Mouse (Mus musculus): Measurements from ENCODE around the gene Dstyk. TPM values are rescaled to one million over a fixed set of nuclear protein-coding genes. Genes with fewer than 3 reads are reported as not detected.

Dstyk gene
- polyA plus RNA-seq, 1 experiment from 2014 or later, result 10.5 TPM

- WGBS, result 73% methylated on average over 7 of the region's 7 CpGs
- Histone ChIP-seq H3K4me3 (no peak overlapping the region), H3K9me3 (replicated peaks) (no peaks in the 10 kb centered on the region), H3K36me3 (ENCODE audit: poor library complexity, severe bottlenecking) (peaks cover 52% of the 10 kb centered on the region), H3K4me2 (no peak overlapping the region), H3K27ac (no peak overlapping the region), H3K4me1 (peaks cover 57% of the 10 kb centered on the region), H3K9ac (peak overlapping the region; percentile 23; the same call in 1 of the 2 replicates), H3K27me3 (no peaks in the 10 kb centered on the region)
- ATAC-seq, result no peak
Measured at GRCm38 (mm10) chr1:132377055-132377365, 40.3 kb upstream of the Dstyk start.

- Histone ChIP-seq H3K4me1 (peaks cover 50% of the 10 kb centered on the region), H3K36me3 (ENCODE audit: poor library complexity, severe bottlenecking) (peaks cover 53% of the 10 kb centered on the region), H3K27ac (no peak overlapping the region), H3K27me3 (no peaks in the 10 kb centered on the region), H3K9ac (no peak overlapping the region), H3K4me2 (no peak overlapping the region), H3K4me3 (no peak overlapping the region), H3K9me3 (replicated peaks) (no peaks in the 10 kb centered on the region)
- 84% methylated on average over 3 of the region's 3 CpGs for WGBS
- no peak for ATAC-seq
Measured at GRCm38 (mm10) chr1:132377811-132378210, 39.5 kb upstream of the Dstyk start.

- peaks cover 55% of the 10 kb centered on the region for H3K36me3 ChIP-seq (ENCODE audit: poor library complexity, severe bottlenecking)
- H3K4me3 ChIP-seq, result no peak overlapping the region
- 89% methylated on average over 27 of the region's 27 CpGs for WGBS
- H3K27me3 ChIP-seq, result no peaks in the 10 kb centered on the region
- H3K27ac ChIP-seq, result no peak overlapping the region
- no peak overlapping the region for H3K4me2 ChIP-seq
- no peaks in the 10 kb centered on the region for H3K9me3 ChIP-seq (replicated peaks)
- peaks cover 39% of the 10 kb centered on the region for H3K4me1 ChIP-seq
- no peak for ATAC-seq
- no peak overlapping the region for H3K9ac ChIP-seq
Measured at GRCm38 (mm10) chr1:132380550-132381100, 36.7 kb upstream of the Dstyk start.

GRCm38 (mm10) chr1:132381929-132382328, 35.4 kb upstream of the Dstyk start:
- 77% methylated on average over 10 of the region's 10 CpGs for WGBS
- H3K36me3 ChIP-seq (ENCODE audit: poor library complexity, severe bottlenecking), result peaks cover 50% of the 10 kb centered on the region
- H3K4me1 ChIP-seq, result peaks cover 40% of the 10 kb centered on the region

GRCm38 (mm10) chr1:132384001-132384554, 33.3 kb upstream of the Dstyk start:
- Histone ChIP-seq H3K4me2 (no peak overlapping the region), H3K9ac (no peak overlapping the region), H3K27me3 (no peaks in the 10 kb centered on the region), H3K4me3 (no peak overlapping the region), H3K4me1 (peaks cover 50% of the 10 kb centered on the region), H3K27ac (no peak overlapping the region), H3K36me3 (ENCODE audit: poor library complexity, severe bottlenecking) (peaks cover 29% of the 10 kb centered on the region), H3K9me3 (replicated peaks) (no peaks in the 10 kb centered on the region)
- no peak for ATAC-seq
- WGBS, result 90% methylated on average over 8 of the region's 8 CpGs

More at GRCm38 (mm10) chr1:132381929-132382328, 35.4 kb upstream of the Dstyk start:
- ATAC-seq, result no peak
- Histone ChIP-seq H3K27ac (no peak overlapping the region), H3K27me3 (no peaks in the 10 kb centered on the region), H3K4me2 (no peak overlapping the region), H3K4me3 (no peak overlapping the region), H3K9me3 (replicated peaks) (no peaks in the 10 kb centered on the region), H3K9ac (no peak overlapping the region)

- Histone ChIP-seq H3K9me3 (replicated peaks) (no peaks in the 10 kb centered on the region), H3K4me1 (peaks cover 62% of the 10 kb centered on the region), H3K27me3 (no peaks in the 10 kb centered on the region), H3K4me3 (no peak overlapping the region), H3K36me3 (ENCODE audit: poor library complexity, severe bottlenecking) (peaks cover 17% of the 10 kb centered on the region), H3K27ac (no peak overlapping the region), H3K4me2 (peak overlapping the region; percentile 12; the same call in 1 of the 2 replicates), H3K9ac (peak overlapping the region; percentile 26; the same call in 1 of the 2 replicates)
- 72% methylated on average over 14 of the region's 14 CpGs for WGBS
- ATAC-seq, result no peak
Measured at GRCm38 (mm10) chr1:132385266-132385665, 32.1 kb upstream of the Dstyk start.

GRCm38 (mm10) chr1:132385711-132386110, 31.6 kb upstream of the Dstyk start:
- Histone ChIP-seq H3K4me2 (no peak overlapping the region), H3K9ac (no peak overlapping the region), H3K27me3 (no peaks in the 10 kb centered on the region), H3K4me1 (peaks cover 67% of the 10 kb centered on the region), H3K4me3 (no peak overlapping the region), H3K27ac (no peak overlapping the region), H3K36me3 (ENCODE audit: poor library complexity, severe bottlenecking) (peaks cover 13% of the 10 kb centered on the region), H3K9me3 (replicated peaks) (no peaks in the 10 kb centered on the region)
- ATAC-seq, result no peak
- 90% methylated on average over 4 of the region's 4 CpGs for WGBS

GRCm38 (mm10) chr1:132386266-132386665, 31.1 kb upstream of the Dstyk start:
- Histone ChIP-seq H3K9me3 (replicated peaks) (no peaks in the 10 kb centered on the region), H3K4me3 (no peak overlapping the region), H3K4me1 (peaks cover 68% of the 10 kb centered on the region), H3K9ac (no peak overlapping the region), H3K36me3 (ENCODE audit: poor library complexity, severe bottlenecking) (peaks cover 8% of the 10 kb centered on the region), H3K27ac (no peak overlapping the region), H3K4me2 (no peak overlapping the region), H3K27me3 (no peaks in the 10 kb centered on the region)
- 77% methylated on average over 4 of the region's 4 CpGs for WGBS
- no peak for ATAC-seq

GRCm38 (mm10) chr1:132387943-132388342, 29.4 kb upstream of the Dstyk start:
- 41% methylated on average over 4 of the region's 4 CpGs for WGBS
- H3K4me2 ChIP-seq, result peak overlapping the region; percentile 87
- peak overlapping the region; percentile 53 for H3K27ac ChIP-seq
- ATAC-seq, result no peak
- H3K36me3 ChIP-seq (ENCODE audit: poor library complexity, severe bottlenecking), result 0 out of 2 replicates have a peak, but pooled peaks cover 3% of the 10 kb centered on the region
- peak overlapping the region; percentile 49 for H3K9ac ChIP-seq
- H3K9me3 ChIP-seq (replicated peaks), result no peaks in the 10 kb centered on the region
- H3K4me3 ChIP-seq, result peak overlapping the region; percentile 4; the same call in 1 of the 2 replicates
- H3K27me3 ChIP-seq, result no peaks in the 10 kb centered on the region
- peaks cover 78% of the 10 kb centered on the region for H3K4me1 ChIP-seq

GRCm38 (mm10) chr1:132388813-132389803, 28.2 kb upstream of the Dstyk start:
- H3K9ac ChIP-seq, result peak overlapping the region; percentile 89
- peak overlapping the region; percentile 69 for H3K4me3 ChIP-seq
- ATAC-seq, result no peak
- peak overlapping the region; percentile 87 for H3K4me2 ChIP-seq
- no peak overlapping the region for H3K27ac ChIP-seq
- no peaks in the 10 kb centered on the region for H3K9me3 ChIP-seq (replicated peaks)
- H3K36me3 ChIP-seq (ENCODE audit: poor library complexity, severe bottlenecking), result 0 out of 2 replicates have a peak, but pooled peaks cover under 1% of the 10 kb centered on the region
- no peaks in the 10 kb centered on the region for H3K27me3 ChIP-seq
- WGBS, result 55% methylated on average over 8 of the region's 8 CpGs
- peaks cover 78% of the 10 kb centered on the region for H3K4me1 ChIP-seq

GRCm38 (mm10) chr1:132389886-132390585, 27.3 kb upstream of the Dstyk start:
- 0 out of 2 replicates have a peak, but pooled peaks have one; percentile 22 for ATAC-seq
- H3K4me2 ChIP-seq, result peak overlapping the region; percentile 87
- no peaks in the 10 kb centered on the region for H3K9me3 ChIP-seq (replicated peaks)
- peak overlapping the region; percentile 69 for H3K4me3 ChIP-seq
- H3K4me1 ChIP-seq, result peaks cover 69% of the 10 kb centered on the region
- peak overlapping the region; percentile 85 for H3K27ac ChIP-seq
- H3K27me3 ChIP-seq, result no peaks in the 10 kb centered on the region
- H3K36me3 ChIP-seq (ENCODE audit: poor library complexity, severe bottlenecking), result no peaks in the 10 kb centered on the region
- WGBS, result 4% methylated on average over 15 of the region's 15 CpGs
- H3K9ac ChIP-seq, result peak overlapping the region; percentile 89
